Mouse (Mus musculus) forebrain, embryonic 12.5 days (tissue): Measurements from ENCODE around the gene Ccdc82. TPM values are rescaled to one million over a fixed set of nuclear protein-coding genes. Genes with fewer than 3 reads are reported as not detected.

Source experiments
- ATAC-seq: fragments of 200-750 bp; cut with Nextera tagmentation; 2 replicates; pipeline ENCODE4 v1.8.0; 2017; ENCODE audit warnings: moderate TSS enrichment; ENCODE audit not compliant: low FRiP score
- H3K27ac ChIP-seq: fragments of 300-500 bp; sonication (generic); 2 replicates; pipeline ENCODE4 v1.5.1; 2016; ENCODE audit warnings: mild to moderate bottlenecking
- H3K27me3 ChIP-seq: fragments of 300-500 bp; sonication (generic); 2 replicates; pipeline ENCODE4 v1.6.1; 2016; ENCODE audit warnings: mild to moderate bottlenecking
- H3K36me3 ChIP-seq: fragments of 300-500 bp; sonication (generic); replicated peaks from 2 replicates; pipeline ENCODE4 v1.6.1; 2016; ENCODE audit warnings: mild to moderate bottlenecking
- H3K4me1 ChIP-seq: fragments of 300-500 bp; sonication (generic); 2 replicates; pipeline ENCODE4 v1.6.1; 2016
- H3K4me2 ChIP-seq: fragments of 300-500 bp; sonication (generic); 2 replicates; pipeline ENCODE4 v1.6.1; 2016; ENCODE audit warnings: mild to moderate bottlenecking, moderate library complexity
- H3K4me3 ChIP-seq: fragments of 300-500 bp; sonication (generic); replicated peaks from 2 replicates; pipeline ENCODE4 v1.5.1; 2016; ENCODE audit warnings: mild to moderate bottlenecking
- H3K9ac ChIP-seq: fragments of 300-500 bp; sonication (generic); 2 replicates; pipeline ENCODE4 v1.6.1; 2016; ENCODE audit warnings: mild to moderate bottlenecking
- H3K9me3 ChIP-seq: fragments of 300-500 bp; sonication (generic); 2 replicates; pipeline ENCODE4 v1.6.1; 2016
- WGBS: fragments of 180-500 bp; shearing (Covaris S2); methylation state at CpG from one replicate; pipeline ENCODE4 v1.1.7; 2016; 5-methylcytosine and 5-hydroxymethylcytosine counted together
- polyA plus RNA-seq: library from polyadenylated mRNA; unstranded; fragments of >200 nt; fragmentation: Nextera tagmentation; extraction: Ambion mirVana; gene quantifications from 2 replicates; pipeline ENCODE4 v1.2.1, GENCODE M21; 2016

Gene Ccdc82
- 15.4 and 16.0 TPM in 2 replicates for polyA plus RNA-seq

DNA sequence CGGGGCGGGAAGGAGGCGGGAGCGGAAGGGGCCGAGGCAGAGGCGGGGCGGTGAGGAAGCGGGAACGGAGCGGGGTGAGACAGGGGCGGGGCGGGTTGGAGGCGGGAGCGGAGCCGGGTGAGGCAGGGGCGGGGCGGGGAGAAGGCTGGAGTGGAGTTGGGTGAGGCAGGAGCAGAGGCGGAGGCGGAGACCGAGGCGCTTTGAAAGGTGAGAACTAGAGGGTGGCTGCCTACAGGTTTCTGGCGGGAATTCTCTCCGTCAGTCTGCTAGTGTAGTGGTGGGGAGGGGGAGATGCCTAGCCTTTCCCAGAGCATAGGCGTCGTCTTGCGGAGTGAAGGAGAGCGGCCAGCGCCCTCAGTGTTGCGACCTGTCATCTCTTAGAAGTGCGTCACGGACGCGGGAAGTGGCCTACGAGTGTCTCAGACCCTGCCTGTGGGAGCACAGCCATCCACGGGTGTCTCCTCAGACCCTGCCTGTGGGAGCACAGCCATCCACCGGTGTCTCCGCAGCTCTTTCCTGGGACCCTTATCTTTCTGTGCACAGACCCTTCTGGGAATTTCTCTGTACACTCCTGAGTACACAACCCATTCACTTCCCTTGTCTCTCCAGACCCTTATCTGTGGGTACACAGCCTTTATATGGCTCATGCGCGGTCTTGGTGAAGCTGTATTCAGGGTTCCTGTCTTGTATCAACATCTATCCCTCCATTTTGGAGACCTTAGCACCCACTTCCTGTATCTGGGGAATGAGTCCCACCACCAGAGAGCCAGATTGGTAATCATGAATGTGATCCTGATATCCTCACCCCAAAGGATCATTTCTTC lies at the start of gene Ccdc82:
Ccdc82 (plus strand) TSS at position 141 of the 824 bp plus-strand sequence.
- Histone ChIP-seq H3K9ac (peak within 1 kb of the TSS; percentile 68), H3K4me1 (peaks cover 22% of the 10 kb centered on the region), H3K4me2 (peak within 1 kb of the TSS; percentile 81), H3K9me3 (no peaks in the 10 kb centered on the region), H3K27ac (peak within 1 kb of the TSS; percentile 74), H3K27me3 (no peaks in the 10 kb centered on the region), H3K4me3 (peak within 1 kb of the TSS; percentile 61), H3K36me3 (no peaks in the 10 kb centered on the region)
- 3% methylated on average over 28 of the region's 39 CpGs for WGBS
- ATAC-seq = peak; percentile 98

DNA sequence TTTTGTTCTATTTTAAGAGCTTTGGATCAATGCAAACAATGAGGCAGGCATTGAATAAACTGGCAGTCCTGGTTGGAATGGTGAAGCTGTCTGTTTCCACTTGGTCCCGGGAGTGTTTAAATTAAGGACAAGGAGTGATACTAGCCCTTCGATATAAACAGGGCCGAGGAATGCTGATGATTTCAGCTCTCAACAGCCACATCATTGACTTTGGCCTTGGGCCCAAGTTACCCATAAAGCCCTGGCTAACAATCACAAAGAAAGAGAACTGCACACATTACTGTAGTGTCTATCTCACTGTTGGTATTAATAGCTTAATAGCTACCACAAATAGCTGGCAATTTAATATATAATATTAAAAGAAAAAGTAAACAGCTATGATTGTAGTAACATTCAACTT lies 46.7 kb upstream of the Ccdc82 start:
- WGBS = 89% methylated on average over 3 of the region's 3 CpGs

GRCm38 (mm10) chr9:13203109-13203508 lies 43.6 kb upstream of the Ccdc82 start:
- no peaks in the 10 kb centered on the region for H3K9me3 ChIP-seq
- H3K27ac ChIP-seq = no peak overlapping the region
- no peak for ATAC-seq
- H3K9ac ChIP-seq = no peak overlapping the region
- no peak overlapping the region for H3K4me2 ChIP-seq
- H3K4me1 ChIP-seq = no peaks in the 10 kb centered on the region
- no peaks in the 10 kb centered on the region for H3K36me3 ChIP-seq
- H3K4me3 ChIP-seq = no peak overlapping the region
- H3K27me3 ChIP-seq = no peaks in the 10 kb centered on the region
- WGBS = 89% methylated on average over 1 of the region's 1 CpGs

More for the DNA sequence above, 46.7 kb upstream of the Ccdc82 start:
- Histone ChIP-seq H3K27ac (no peak overlapping the region), H3K4me1 (no peaks in the 10 kb centered on the region), H3K36me3 (no peaks in the 10 kb centered on the region), H3K27me3 (no peaks in the 10 kb centered on the region), H3K9me3 (no peaks in the 10 kb centered on the region), H3K4me3 (no peak overlapping the region), H3K4me2 (no peak overlapping the region), H3K9ac (no peak overlapping the region)
- ATAC-seq = no peak

- Histone ChIP-seq H3K9me3 (no peaks in the 10 kb centered on the region), H3K36me3 (no peaks in the 10 kb centered on the region), H3K27me3 (no peaks in the 10 kb centered on the region), H3K9ac (no peak overlapping the region), H3K4me3 (no peak overlapping the region), H3K27ac (no peak overlapping the region), H3K4me2 (no peak overlapping the region), H3K4me1 (no peaks in the 10 kb centered on the region)
- 91% methylated on average over 5 of the region's 5 CpGs for WGBS
- no peak for ATAC-seq
Measured at GRCm38 (mm10) chr9:13203681-13204080, 43.1 kb upstream of the Ccdc82 start.

- H3K27ac ChIP-seq = no peak overlapping the region
- no peak overlapping the region for H3K9ac ChIP-seq
- no peaks in the 10 kb centered on the region for H3K9me3 ChIP-seq
- no peak overlapping the region for H3K4me2 ChIP-seq
- ATAC-seq = no peak
- no peaks in the 10 kb centered on the region for H3K4me1 ChIP-seq
- 36% methylated on average over 2 of the region's 2 CpGs for WGBS
- no peaks in the 10 kb centered on the region for H3K36me3 ChIP-seq
- no peak overlapping the region for H3K4me3 ChIP-seq
- H3K27me3 ChIP-seq = no peaks in the 10 kb centered on the region
Measured at GRCm38 (mm10) chr9:13206369-13206768, 40.4 kb upstream of the Ccdc82 start.

GRCm38 (mm10) chr9:13225872-13226271 lies 20.9 kb upstream of the Ccdc82 start:
- Histone ChIP-seq H3K9me3 (no peaks in the 10 kb centered on the region), H3K27ac (no peak overlapping the region), H3K4me3 (no peak overlapping the region), H3K4me1 (no peaks in the 10 kb centered on the region), H3K36me3 (no peaks in the 10 kb centered on the region), H3K27me3 (no peaks in the 10 kb centered on the region), H3K9ac (no peak overlapping the region), H3K4me2 (no peak overlapping the region)
- ATAC-seq = no peak
- whole genome bisulfite sequencing = 84% methylated on average over 1 of the region's 1 CpGs

- Histone ChIP-seq H3K36me3 (no peaks in the 10 kb centered on the region), H3K9ac (no peak overlapping the region), H3K4me1 (no peaks in the 10 kb centered on the region), H3K4me2 (no peak overlapping the region), H3K27me3 (no peaks in the 10 kb centered on the region), H3K27ac (no peak overlapping the region), H3K4me3 (no peak overlapping the region), H3K9me3 (no peaks in the 10 kb centered on the region)
- no peak for ATAC-seq
- WGBS = 16% methylated on average over 4 of the region's 4 CpGs
Measured at GRCm38 (mm10) chr9:13230553-13230952, 16.2 kb upstream of the Ccdc82 start.

- H3K9ac ChIP-seq = no peak overlapping the region
- no peaks in the 10 kb centered on the region for H3K27me3 ChIP-seq
- no peak overlapping the region for H3K27ac ChIP-seq
- H3K4me2 ChIP-seq = no peak overlapping the region
- WGBS = 11% methylated on average over 5 of the region's 5 CpGs
- peak; percentile 74; the same call in 1 of the 2 replicates for ATAC-seq
- no peaks in the 10 kb centered on the region for H3K4me1 ChIP-seq
- H3K9me3 ChIP-seq = no peaks in the 10 kb centered on the region
- no peak overlapping the region for H3K4me3 ChIP-seq
- H3K36me3 ChIP-seq = no peaks in the 10 kb centered on the region
Measured at GRCm38 (mm10) chr9:13231545-13232216, 15.1 kb upstream of the Ccdc82 start.

DNA sequence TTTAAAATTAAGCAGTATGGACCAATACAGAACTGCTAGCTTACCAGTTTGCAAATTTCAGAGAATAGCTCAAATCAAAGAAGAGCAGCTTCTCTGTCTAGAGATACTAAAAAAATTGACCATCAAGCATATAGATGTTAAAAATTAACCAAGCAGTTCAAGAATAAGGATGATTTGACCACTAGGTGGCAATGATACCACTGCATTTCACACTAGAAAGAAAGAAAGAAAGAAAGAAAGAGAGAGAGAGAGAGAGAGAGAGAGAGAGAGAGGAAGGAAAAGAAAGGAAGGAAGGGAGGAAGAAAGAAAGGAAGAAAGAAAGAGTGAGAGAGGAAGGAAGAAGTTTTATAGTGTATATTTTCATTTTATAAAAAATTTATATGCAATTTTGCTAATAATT lies 4.4 kb upstream of the Ccdc82 start:
- Histone ChIP-seq H3K9ac (no peak overlapping the region), H3K4me2 (no peak overlapping the region), H3K9me3 (no peaks in the 10 kb centered on the region; the same call in 1 of the 2 replicates), H3K4me3 (no peak overlapping the region), H3K4me1 (peaks cover 17% of the 10 kb centered on the region), H3K27ac (no peak overlapping the region), H3K27me3 (no peaks in the 10 kb centered on the region), H3K36me3 (no peaks in the 10 kb centered on the region)
- no peak for ATAC-seq

DNA sequence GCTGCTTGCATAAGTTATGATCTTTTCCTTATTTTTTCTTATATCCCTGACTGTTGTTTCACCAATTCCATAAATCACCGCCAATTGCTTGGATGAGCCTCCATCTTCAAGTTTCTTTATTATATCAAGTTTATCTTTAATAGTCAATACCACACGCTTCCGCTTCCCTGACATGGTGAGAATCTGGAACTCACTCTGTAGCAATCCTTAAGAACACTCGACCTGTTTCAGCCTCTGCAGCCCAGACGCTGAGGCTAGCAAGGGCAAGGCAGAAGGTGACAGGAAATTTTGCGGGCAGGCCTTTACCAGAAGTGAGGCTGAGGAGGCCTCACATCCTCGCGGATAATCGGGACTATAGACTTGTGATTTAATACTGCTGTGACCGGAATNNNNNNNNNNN lies 1.3 kb upstream of the Ccdc82 start, which contains the start of gene Jrkl:
Jrkl (minus strand) TSS at position 349 of the 400 bp plus-strand sequence.
- Histone ChIP-seq H3K4me2 (peak within 1 kb of the TSS; percentile 64), H3K36me3 (no peaks in the 10 kb centered on the region), H3K4me1 (peaks cover 22% of the 10 kb centered on the region), H3K27me3 (no peaks in the 10 kb centered on the region), H3K9me3 (no peaks in the 10 kb centered on the region; the same call in 1 of the 2 replicates), H3K9ac (peak within 1 kb of the TSS; percentile 56), H3K27ac (0 out of 2 replicates have a peak within 1 kb of the TSS, but pooled peaks have one; percentile 73), H3K4me3 (peak within 1 kb of the TSS; percentile 61)
- ATAC-seq = no peak
- WGBS = 6% methylated on average over 10 of the region's 10 CpGs

- H3K9me3 ChIP-seq = no peaks in the 10 kb centered on the region
- no peak overlapping the region for H3K9ac ChIP-seq
- no peak overlapping the region for H3K27ac ChIP-seq
- H3K4me1 ChIP-seq = peaks cover 22% of the 10 kb centered on the region
- 93% methylated on average over 4 of the region's 4 CpGs for WGBS
- no peak overlapping the region for H3K4me2 ChIP-seq
- no peak for ATAC-seq
- no peaks in the 10 kb centered on the region for H3K27me3 ChIP-seq
- no peak overlapping the region for H3K4me3 ChIP-seq
- no peaks in the 10 kb centered on the region for H3K36me3 ChIP-seq
Measured at GRCm38 (mm10) chr9:13248104-13248503, 1.3 kb downstream of the Ccdc82 start.

GRCm38 (mm10) chr9:13251251-13251650 lies 4.5 kb downstream of the Ccdc82 start:
- WGBS = 89% methylated on average over 2 of the region's 2 CpGs
- Histone ChIP-seq H3K27ac (no peak overlapping the region), H3K4me2 (no peak overlapping the region), H3K36me3 (no peaks in the 10 kb centered on the region), H3K4me1 (peaks cover 6% of the 10 kb centered on the region), H3K27me3 (no peaks in the 10 kb centered on the region), H3K9ac (no peak overlapping the region), H3K4me3 (no peak overlapping the region), H3K9me3 (no peaks in the 10 kb centered on the region)
- no peak for ATAC-seq
